31 mouse cellular contexts compared by ENCODE assay signal in the genomic region with DNA sequence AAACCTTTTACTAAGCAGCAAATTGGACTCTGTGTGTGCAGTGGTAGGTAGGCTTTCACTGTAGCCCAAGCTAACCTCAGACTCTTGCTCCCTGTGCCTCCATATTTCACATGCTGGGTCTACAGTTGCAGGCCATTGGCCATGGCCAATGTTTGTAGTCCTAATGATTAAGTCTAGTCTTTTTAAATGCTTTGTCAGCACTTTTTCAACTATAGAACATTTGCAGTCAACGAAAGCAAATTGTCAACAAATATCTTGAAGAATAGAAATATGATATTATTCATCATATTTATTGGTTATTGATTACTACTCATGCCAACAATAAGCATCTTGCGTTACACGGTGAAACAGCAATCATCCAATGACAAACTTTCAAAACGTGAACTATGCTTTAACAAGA.
"Had no signal": no experiment of that assay in that cellular context is flagged by ENCODE, and none has a peak within 500 bp of the region (broad histone marks: within the 10 kb centered on the region; RNA-seq: fewer than 3 reads in every experiment).

No protein-coding gene starts in this region.

- ATAC-seq: liver, embryonic 12.5 days; liver, postnatal 0 days; lung, postnatal 0 days; midbrain, embryonic 13.5 days; midbrain, embryonic 15.5 days; midbrain, embryonic 16.5 days had no signal

- H3K4me1 ChIP-seq: limb, embryonic 10.5 days; limb, embryonic 12.5 days; limb, embryonic 13.5 days; limb, embryonic 15.5 days; liver, embryonic 12.5 days; liver, embryonic 13.5 days; liver, embryonic 15.5 days; lung, embryonic 15.5 days; megakaryocyte, embryonic 14.5 days; midbrain, embryonic 10.5 days; midbrain, embryonic 12.5 days; midbrain, embryonic 13.5 days; midbrain, embryonic 15.5 days had no signal

- H3K9ac ChIP-seq: limb, embryonic 12.5 days; limb, embryonic 13.5 days; limb, embryonic 15.5 days; liver, embryonic 12.5 days; liver, embryonic 13.5 days; liver, embryonic 14.5 days; liver, embryonic 15.5 days; liver, postnatal 0 days; lung, embryonic 14.5 days; lung, embryonic 15.5 days; midbrain, embryonic 12.5 days; midbrain, embryonic 13.5 days; midbrain, embryonic 15.5 days had no signal

- H3K27ac ChIP-seq: limb, embryonic 10.5 days; limb, embryonic 12.5 days; limb, embryonic 13.5 days; limb, embryonic 15.5 days; liver, embryonic 12.5 days; liver, embryonic 13.5 days; liver, embryonic 14.5 days; liver, embryonic 15.5 days; lung, embryonic 15.5 days; macrophage; midbrain, embryonic 10.5 days; midbrain, embryonic 12.5 days; midbrain, embryonic 13.5 days; midbrain, embryonic 15.5 days had no signal

- H3K36me3 ChIP-seq: limb, embryonic 10.5 days; limb, embryonic 12.5 days; limb, embryonic 13.5 days; limb, embryonic 15.5 days; liver, embryonic 12.5 days; liver, embryonic 13.5 days; liver, embryonic 15.5 days; lung, embryonic 15.5 days; midbrain, embryonic 10.5 days; midbrain, embryonic 12.5 days; midbrain, embryonic 13.5 days; midbrain, embryonic 15.5 days had no signal

- DNase-seq: left cerebral cortex, postnatal 4 days; liver; liver, embryonic 13.5 days; liver, postnatal 0 days; lung, adult 18-20 months; lung, adult 2 months; lung, embryonic 14.5 days; lung, postnatal 10 days; lung, postnatal 14 days; lung, postnatal 36 days; lung, postnatal 4 days; midbrain, embryonic 14.5 days had no signal

- H3K9me3 ChIP-seq: limb, embryonic 10.5 days; limb, embryonic 12.5 days; limb, embryonic 13.5 days; limb, embryonic 15.5 days; liver, embryonic 12.5 days; liver, embryonic 13.5 days; liver, embryonic 15.5 days; lung, embryonic 15.5 days; megakaryocyte, embryonic 14.5 days; midbrain, embryonic 10.5 days; midbrain, embryonic 12.5 days; midbrain, embryonic 13.5 days; midbrain, embryonic 15.5 days had no signal

- H3K4me2 ChIP-seq: limb, embryonic 12.5 days; limb, embryonic 13.5 days; limb, embryonic 15.5 days; liver, embryonic 11.5 days; liver, embryonic 12.5 days; liver, embryonic 13.5 days; liver, embryonic 15.5 days; lung, embryonic 14.5 days; lung, embryonic 15.5 days; midbrain, embryonic 11.5 days; midbrain, embryonic 12.5 days; midbrain, embryonic 13.5 days; midbrain, embryonic 15.5 days had no signal

- H3K4me3 ChIP-seq: limb, embryonic 10.5 days; limb, embryonic 12.5 days; limb, embryonic 13.5 days; limb, embryonic 15.5 days; liver, embryonic 12.5 days; liver, embryonic 13.5 days; liver, embryonic 15.5 days; lung, embryonic 15.5 days; megakaryocyte, embryonic 14.5 days; midbrain, embryonic 10.5 days; midbrain, embryonic 12.5 days; midbrain, embryonic 13.5 days; midbrain, embryonic 15.5 days; myocyte had no signal

- H3K27me3 ChIP-seq: limb, embryonic 12.5 days; limb, embryonic 13.5 days; limb, embryonic 15.5 days; liver, embryonic 12.5 days; liver, embryonic 13.5 days; liver, embryonic 15.5 days; lung, embryonic 15.5 days; megakaryocyte, embryonic 14.5 days; midbrain, embryonic 12.5 days; midbrain, embryonic 13.5 days; midbrain, embryonic 15.5 days had no signal
